Mouse (Mus musculus) forebrain, embryonic 14.5 days (tissue): ENCODE data around the gene Gabrr1. TPM values are rescaled to one million over a fixed set of nuclear protein-coding genes. Genes with fewer than 3 reads are reported as not detected.
"Not testable (repeated sequence)": the region's sequence is repeated elsewhere in the genome, so short reads cannot be mapped to it uniquely, and the experiment has no call there.

ENCODE experiments used
- ATAC-seq: fragments of 200-750 bp; cut with Nextera tagmentation; 2 replicates; pipeline ENCODE4 v1.8.0; 2017; ENCODE audit warnings: mild to moderate bottlenecking, moderate library complexity
- DNase-seq: peaks from one replicate; pipeline ENCODE4 v3.0.0-alpha.2; 2015; ENCODE audit warnings: low spot score
- H3K27ac ChIP-seq: fragments of 300-500 bp; sonication (generic); 2 replicates; pipeline ENCODE4 v1.5.1; 2014; ENCODE audit warnings: low read depth, mild to moderate bottlenecking, control low read depth, low read length, moderate library complexity
- H3K27me3 ChIP-seq: fragments of 300-500 bp; sonication (generic); replicated peaks from 2 replicates; pipeline ENCODE4 v1.6.1; 2014; ENCODE audit warnings: low read length, control low read depth, mixed read lengths; ENCODE audit not compliant: control insufficient read depth, insufficient read depth
- H3K36me3 ChIP-seq: fragments of 300-500 bp; sonication (generic); 2 replicates; pipeline ENCODE4 v1.6.1; 2014; ENCODE audit warnings: low read length, control low read depth; ENCODE audit not compliant: control insufficient read depth, insufficient read depth
- H3K4me1 ChIP-seq: fragments of 300-500 bp; sonication (generic); 2 replicates; pipeline ENCODE4 v1.6.1; 2014; ENCODE audit warnings: antibody characterized with exemption, low read length, control low read depth; ENCODE audit not compliant: control insufficient read depth, insufficient read depth
- H3K4me2 ChIP-seq: fragments of 300-500 bp; sonication (generic); 2 replicates; pipeline ENCODE4 v1.6.1; 2014; ENCODE audit warnings: mild to moderate bottlenecking, control low read depth, low read length
- H3K4me3 ChIP-seq: fragments of 300-500 bp; sonication (generic); 2 replicates; pipeline ENCODE4 v1.5.1; 2014; ENCODE audit warnings: low read depth, low read length, control low read depth
- H3K9ac ChIP-seq: fragments of 300-500 bp; sonication (generic); 2 replicates; pipeline ENCODE4 v1.6.1; 2014; ENCODE audit warnings: mild to moderate bottlenecking, low read length, control low read depth, moderate library complexity
- H3K9me3 ChIP-seq: fragments of 300-500 bp; sonication (generic); replicated peaks from 2 replicates; pipeline ENCODE4 v1.6.1; 2016; ENCODE audit warnings: low read length, control low read depth, mixed read lengths; ENCODE audit not compliant: control insufficient read depth
- WGBS: fragments of 180-500 bp; shearing (Covaris S2); extraction: QIAGEN DNeasy Blood & Tissue Kit; methylation state at CpG from one replicate; pipeline ENCODE4 v1.1.7; 2014; 5-methylcytosine and 5-hydroxymethylcytosine counted together
- polyA plus RNA-seq: library from polyadenylated mRNA; unstranded; fragments of >200 nt; fragmentation: Nextera tagmentation; extraction: Ambion mirVana; gene quantifications from 2 replicates; pipeline ENCODE4 v1.2.1, GENCODE M21; 2014

Gabrr1 gene
- polyA plus RNA-seq = not detected in 2 replicates

DNA sequence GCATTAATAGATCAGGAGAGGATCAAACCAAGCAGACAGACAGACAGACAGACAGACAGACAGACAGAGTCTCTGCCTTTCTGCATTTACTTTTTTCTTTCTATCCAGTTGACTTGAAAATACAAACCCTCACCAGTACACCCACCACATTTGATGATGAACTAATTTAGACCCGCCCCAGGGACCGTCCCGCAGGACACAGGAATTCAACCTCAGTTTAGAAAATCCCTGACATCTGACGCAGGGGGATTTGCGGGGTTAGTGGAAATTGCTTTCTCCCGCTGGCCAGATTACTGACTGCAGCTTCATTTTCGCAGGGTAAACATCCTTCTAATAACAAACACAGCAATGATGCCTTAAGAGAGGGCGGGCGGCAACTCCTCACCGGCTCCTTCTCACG, at the start of gene Gabrr1:
Gene Gabrr1 (plus strand): TSS at position 301 of the 400 bp plus-strand sequence.
- no peak within 1 kb of the TSS for H3K9ac ChIP-seq
- H3K4me1 ChIP-seq = no peaks in the 10 kb centered on the region
- WGBS = 82% methylated on average over 11 of the region's 11 CpGs
- no peak within 1 kb of the TSS for H3K4me2 ChIP-seq
- H3K4me3 ChIP-seq = no peak within 1 kb of the TSS
- H3K36me3 ChIP-seq = no peaks in the 10 kb centered on the region
- H3K9me3 ChIP-seq = no peaks in the 10 kb centered on the region
- no peak for DNase-seq
- no peaks in the 10 kb centered on the region for H3K27me3 ChIP-seq
- no peak within 1 kb of the TSS for H3K27ac ChIP-seq
- no peak for ATAC-seq

GRCm38 (mm10) chr4:33099118-33099694, 33.1 kb upstream of the Gabrr1 start:
- Histone ChIP-seq H3K27ac (no peak overlapping the region), H3K27me3 (no peaks in the 10 kb centered on the region), H3K9ac (no peak overlapping the region), H3K36me3 (no peaks in the 10 kb centered on the region), H3K4me1 (no peaks in the 10 kb centered on the region), H3K4me3 (no peak overlapping the region), H3K4me2 (no peak overlapping the region), H3K9me3 (no peaks in the 10 kb centered on the region)
- DNase-seq = no peak
- no peak for ATAC-seq
- 89% methylated on average over 6 of the region's 6 CpGs for WGBS

GRCm38 (mm10) chr4:33109720-33110458, 22.4 kb upstream of the Gabrr1 start:
- Histone ChIP-seq H3K4me1 (no peaks in the 10 kb centered on the region), H3K4me3 (no peak overlapping the region), H3K4me2 (no peak overlapping the region), H3K27ac (no peak overlapping the region), H3K36me3 (no peaks in the 10 kb centered on the region), H3K9ac (no peak overlapping the region), H3K9me3 (no peaks in the 10 kb centered on the region), H3K27me3 (no peaks in the 10 kb centered on the region)
- 89% methylated on average over 14 of the region's 14 CpGs for WGBS
- ATAC-seq (no peak), DNase-seq (no peak)

DNA sequence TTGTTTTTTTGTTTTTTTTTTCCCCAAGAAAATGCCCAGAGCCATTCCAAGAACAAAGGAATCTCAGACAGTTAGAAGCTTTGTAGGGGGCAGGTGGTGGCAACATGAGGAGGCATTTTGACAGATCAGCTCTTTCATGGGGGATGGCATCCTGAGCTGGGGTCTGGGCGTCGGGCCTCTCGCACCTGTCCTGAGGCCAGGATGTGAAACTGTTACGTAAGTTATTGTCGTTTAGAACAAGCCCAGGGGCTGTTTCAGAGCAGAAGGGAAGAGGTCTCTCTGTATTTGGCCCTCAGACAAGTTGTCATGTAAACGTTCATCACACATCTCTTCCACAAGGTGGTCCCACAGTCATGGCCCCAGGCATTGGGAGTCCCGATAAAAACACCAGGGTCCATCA, 21.5 kb upstream of the Gabrr1 start:
- Histone ChIP-seq H3K4me2 (no peak overlapping the region), H3K27ac (no peak overlapping the region), H3K36me3 (no peaks in the 10 kb centered on the region), H3K4me3 (no peak overlapping the region), H3K27me3 (no peaks in the 10 kb centered on the region), H3K9me3 (no peaks in the 10 kb centered on the region), H3K4me1 (no peaks in the 10 kb centered on the region), H3K9ac (no peak overlapping the region)
- ATAC-seq (no peak), DNase-seq (no peak)
- 91% methylated on average over 7 of the region's 7 CpGs for WGBS

DNA sequence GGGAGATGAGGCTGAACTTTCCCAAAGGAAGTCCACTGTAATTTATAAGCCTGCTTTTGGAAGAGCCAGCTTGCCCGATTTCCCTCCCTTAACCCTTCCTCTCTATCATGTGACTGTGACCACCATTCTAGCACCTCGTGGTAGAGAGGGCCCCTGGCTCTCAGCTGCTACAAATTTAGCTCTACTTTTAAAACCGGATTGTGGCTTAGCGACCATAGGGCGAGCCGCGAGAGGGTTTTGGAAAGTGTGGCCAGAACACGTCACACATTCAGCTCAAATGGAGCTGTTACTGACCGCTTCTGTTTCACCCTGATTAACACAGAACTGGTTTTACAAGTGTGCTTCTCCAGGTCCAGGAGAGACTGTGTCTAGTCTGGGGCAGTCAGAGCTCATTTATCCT, 21.0 kb upstream of the Gabrr1 start:
- WGBS = 91% methylated on average over 9 of the region's 9 CpGs
- DNase-seq (no peak), ATAC-seq (no peak)
- Histone ChIP-seq H3K9ac (no peak overlapping the region), H3K4me3 (no peak overlapping the region), H3K27me3 (no peaks in the 10 kb centered on the region), H3K4me1 (no peaks in the 10 kb centered on the region), H3K4me2 (no peak overlapping the region), H3K27ac (no peak overlapping the region), H3K9me3 (no peaks in the 10 kb centered on the region), H3K36me3 (no peaks in the 10 kb centered on the region)

GRCm38 (mm10) chr4:33112866-33113265, 19.5 kb upstream of the Gabrr1 start:
- H3K27me3 ChIP-seq, H3K9ac ChIP-seq, DNase-seq, H3K4me2 ChIP-seq, H3K4me1 ChIP-seq, H3K27ac ChIP-seq, H3K4me3 ChIP-seq, H3K36me3 ChIP-seq, H3K9me3 ChIP-seq, ATAC-seq: not testable (repeated sequence)
- 95% methylated on average over 10 of the region's 14 CpGs for WGBS

DNA sequence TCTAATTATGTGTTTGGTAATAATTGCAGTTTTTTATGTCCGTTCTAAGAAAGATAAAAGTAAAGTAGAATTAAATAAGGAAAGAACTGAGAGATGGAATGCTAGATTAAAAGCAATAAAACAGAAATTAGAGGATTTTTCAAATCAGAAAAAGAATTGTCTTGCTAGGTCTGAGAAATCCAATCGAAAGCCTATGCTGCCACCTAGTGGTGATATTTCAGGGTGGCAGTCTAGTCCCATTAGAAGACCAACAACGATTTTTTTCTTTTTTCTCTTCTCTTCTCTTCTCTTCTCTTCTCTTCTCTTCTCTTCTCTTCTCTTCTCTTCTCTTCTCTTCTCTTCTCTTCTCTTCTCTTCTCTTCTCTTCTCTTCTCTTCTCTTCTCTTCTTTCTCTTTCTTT, 13.2 kb upstream of the Gabrr1 start:
- DNase-seq = peak; percentile 89
- H3K36me3 ChIP-seq, ATAC-seq, H3K9me3 ChIP-seq, H3K27me3 ChIP-seq, H3K4me1 ChIP-seq, H3K4me2 ChIP-seq, H3K27ac ChIP-seq, H3K4me3 ChIP-seq, H3K9ac ChIP-seq: not testable (repeated sequence)
- WGBS = 3% methylated on average over 3 of the region's 3 CpGs

GRCm38 (mm10) chr4:33124493-33124892, 7.8 kb upstream of the Gabrr1 start:
- no peak overlapping the region for H3K4me2 ChIP-seq
- H3K9me3 ChIP-seq = no peaks in the 10 kb centered on the region
- H3K9ac ChIP-seq = no peak overlapping the region
- no peak overlapping the region for H3K27ac ChIP-seq
- no peaks in the 10 kb centered on the region for H3K36me3 ChIP-seq
- no peak overlapping the region for H3K4me3 ChIP-seq
- WGBS = 79% methylated on average over 6 of the region's 6 CpGs
- peak; percentile 34 for DNase-seq
- ATAC-seq = no peak
- H3K4me1 ChIP-seq = no peaks in the 10 kb centered on the region
- no peaks in the 10 kb centered on the region for H3K27me3 ChIP-seq

DNA sequence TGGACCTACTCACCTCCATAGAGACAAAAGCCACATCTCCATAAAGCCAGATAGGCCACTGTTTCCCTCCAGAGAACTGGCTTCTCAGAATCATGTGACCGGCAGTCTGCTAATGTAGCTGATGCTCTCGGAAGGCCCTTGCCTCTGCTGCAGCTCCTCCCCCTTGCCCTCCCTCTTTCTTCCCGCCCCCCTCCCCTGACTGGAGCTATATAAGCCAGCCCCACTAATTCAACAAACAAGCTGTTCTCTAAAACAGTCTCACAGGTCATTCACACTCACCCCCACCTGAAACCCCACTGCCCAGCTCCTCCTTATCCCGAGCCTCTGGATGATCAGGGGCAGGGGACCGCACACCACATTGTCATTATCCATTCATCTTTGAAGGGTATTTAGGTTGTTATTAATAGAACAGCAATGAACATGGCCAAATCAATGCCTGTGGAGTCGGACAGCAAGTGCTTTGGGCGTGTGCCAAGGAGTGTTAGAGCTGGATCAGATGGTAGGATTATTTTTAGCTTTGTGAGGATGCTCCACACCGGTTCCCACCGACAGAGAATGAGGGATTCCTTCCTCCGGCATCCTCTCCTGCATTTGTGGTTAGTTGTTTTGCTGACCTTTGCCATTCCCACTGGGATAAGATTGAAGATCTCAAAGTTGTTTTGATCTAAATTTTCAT, 6.8 kb upstream of the Gabrr1 start:
- no peaks in the 10 kb centered on the region for H3K27me3 ChIP-seq
- no peaks in the 10 kb centered on the region for H3K36me3 ChIP-seq
- ATAC-seq (peak; percentile 54; the same call in 1 of the 2 replicates), DNase-seq (peak; percentile 48)
- no peak overlapping the region for H3K4me2 ChIP-seq
- 65% methylated on average over 10 of the region's 10 CpGs for WGBS
- H3K9ac ChIP-seq = no peak overlapping the region
- no peaks in the 10 kb centered on the region for H3K4me1 ChIP-seq
- no peak overlapping the region for H3K4me3 ChIP-seq
- no peak overlapping the region for H3K27ac ChIP-seq
- H3K9me3 ChIP-seq = no peaks in the 10 kb centered on the region
